Mouse (Mus musculus) limb, embryonic 12.5 days (tissue): ENCODE data around the gene Exo5. TPM values are rescaled to one million over a fixed set of nuclear protein-coding genes. Genes with fewer than 3 reads are reported as not detected.

Experiments used
- ATAC-seq: fragments of 200-750 bp; cut with Nextera tagmentation; 2 replicates; pipeline ENCODE4 v1.8.0; 2017; ENCODE audit warnings: low read depth, moderate TSS enrichment; ENCODE audit not compliant: insufficient number of reproducible peaks, insufficient read depth, low FRiP score, low TSS enrichment
- H3K27ac ChIP-seq: fragments of 300-500 bp; sonication (generic); 2 replicates; pipeline ENCODE4 v1.5.1; 2016; ENCODE audit warnings: mild to moderate bottlenecking, moderate library complexity
- H3K27me3 ChIP-seq: fragments of 300-500 bp; sonication (generic); 2 replicates; pipeline ENCODE4 v1.6.1; 2016; ENCODE audit warnings: mild to moderate bottlenecking, moderate library complexity
- H3K36me3 ChIP-seq: fragments of 300-500 bp; sonication (generic); 2 replicates; pipeline ENCODE4 v1.6.1; 2016; ENCODE audit warnings: mild to moderate bottlenecking, moderate library complexity
- H3K4me1 ChIP-seq: fragments of 300-500 bp; sonication (generic); replicated peaks from 2 replicates; pipeline ENCODE4 v1.6.1; 2016
- H3K4me2 ChIP-seq: fragments of 300-500 bp; sonication (generic); 2 replicates; pipeline ENCODE4 v1.6.1; 2016; ENCODE audit warnings: mild to moderate bottlenecking, moderate library complexity
- H3K4me3 ChIP-seq: fragments of 300-500 bp; sonication (generic); replicated peaks from 2 replicates; pipeline ENCODE4 v1.5.1; 2016; ENCODE audit warnings: mild to moderate bottlenecking
- H3K9ac ChIP-seq: fragments of 300-500 bp; sonication (generic); replicated peaks from 2 replicates; pipeline ENCODE4 v1.6.1; 2016; ENCODE audit warnings: mild to moderate bottlenecking, moderate library complexity
- H3K9me3 ChIP-seq: fragments of 300-500 bp; sonication (generic); 2 replicates; pipeline ENCODE4 v1.6.1; 2016; ENCODE audit warnings: mild to moderate bottlenecking, moderate library complexity
- WGBS: fragments of 180-500 bp; shearing (Covaris S2); methylation state at CpG from one replicate; pipeline ENCODE4 v1.1.7; 2016; 5-methylcytosine and 5-hydroxymethylcytosine counted together
- polyA plus RNA-seq: library from polyadenylated mRNA; unstranded; fragments of >200 nt; fragmentation: Nextera tagmentation; extraction: Ambion mirVana; gene quantifications from 2 replicates; pipeline ENCODE4 v1.2.1, GENCODE M21; 2016

Gene Exo5
- polyA plus RNA-seq, 1 experiment from 2014 or later, result 34.7 TPM

DNA sequence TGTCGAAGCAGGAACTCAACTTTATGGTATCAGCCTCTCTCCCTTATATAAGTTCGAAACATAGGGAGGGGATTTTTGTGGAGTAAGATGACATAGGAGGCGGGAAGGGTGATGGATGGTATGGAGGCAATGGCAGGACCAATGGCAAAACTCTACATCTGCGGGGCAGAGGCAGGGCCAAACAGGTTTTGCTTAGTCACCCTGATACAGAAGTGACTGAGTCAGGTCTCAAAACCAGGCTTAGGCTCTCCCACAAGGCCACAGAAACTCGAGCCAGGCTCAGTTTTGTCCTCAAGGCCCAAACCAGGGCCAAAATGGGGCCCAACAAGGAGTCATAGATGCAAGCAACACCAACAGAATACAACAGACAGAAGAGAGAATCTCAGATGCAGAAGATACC, 19.2 kb downstream of the Exo5 start:
- no peak overlapping the region for H3K4me3 ChIP-seq
- no peaks in the 10 kb centered on the region for H3K4me1 ChIP-seq
- H3K9me3 ChIP-seq, result no peaks in the 10 kb centered on the region
- WGBS, result 77% methylated on average over 5 of the region's 5 CpGs
- H3K9ac ChIP-seq, result no peak overlapping the region
- no peak overlapping the region for H3K27ac ChIP-seq
- H3K4me2 ChIP-seq, result no peak overlapping the region
- H3K36me3 ChIP-seq, result no peaks in the 10 kb centered on the region
- no peaks in the 10 kb centered on the region for H3K27me3 ChIP-seq
- no peak for ATAC-seq

DNA sequence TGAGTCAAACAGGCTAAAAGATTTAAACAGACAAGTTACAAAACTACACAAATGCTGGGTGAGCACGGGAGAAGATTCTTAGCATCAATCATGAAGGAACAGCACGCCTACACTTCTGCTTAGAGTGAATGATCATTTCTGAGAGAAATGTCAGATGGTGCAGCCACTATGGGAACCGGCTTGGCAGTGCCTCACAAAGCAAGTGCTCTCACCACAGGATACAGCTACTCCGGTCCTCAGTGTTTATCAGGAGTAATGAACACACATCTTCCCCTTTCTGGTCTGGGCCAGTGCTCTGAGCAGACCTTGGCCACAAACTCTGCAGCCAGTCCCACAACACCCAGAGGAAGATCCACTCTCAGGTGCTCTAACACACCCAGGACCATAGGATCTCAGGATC, 20.3 kb downstream of the Exo5 start:
- WGBS, result 75% methylated on average over 4 of the region's 4 CpGs
- H3K27me3 ChIP-seq, result no peaks in the 10 kb centered on the region
- no peak for ATAC-seq
- no peaks in the 10 kb centered on the region for H3K36me3 ChIP-seq
- no peak overlapping the region for H3K9ac ChIP-seq
- no peak overlapping the region for H3K4me2 ChIP-seq
- no peak overlapping the region for H3K27ac ChIP-seq
- H3K4me1 ChIP-seq, result no peaks in the 10 kb centered on the region
- H3K9me3 ChIP-seq, result no peaks in the 10 kb centered on the region
- H3K4me3 ChIP-seq, result no peak overlapping the region

DNA sequence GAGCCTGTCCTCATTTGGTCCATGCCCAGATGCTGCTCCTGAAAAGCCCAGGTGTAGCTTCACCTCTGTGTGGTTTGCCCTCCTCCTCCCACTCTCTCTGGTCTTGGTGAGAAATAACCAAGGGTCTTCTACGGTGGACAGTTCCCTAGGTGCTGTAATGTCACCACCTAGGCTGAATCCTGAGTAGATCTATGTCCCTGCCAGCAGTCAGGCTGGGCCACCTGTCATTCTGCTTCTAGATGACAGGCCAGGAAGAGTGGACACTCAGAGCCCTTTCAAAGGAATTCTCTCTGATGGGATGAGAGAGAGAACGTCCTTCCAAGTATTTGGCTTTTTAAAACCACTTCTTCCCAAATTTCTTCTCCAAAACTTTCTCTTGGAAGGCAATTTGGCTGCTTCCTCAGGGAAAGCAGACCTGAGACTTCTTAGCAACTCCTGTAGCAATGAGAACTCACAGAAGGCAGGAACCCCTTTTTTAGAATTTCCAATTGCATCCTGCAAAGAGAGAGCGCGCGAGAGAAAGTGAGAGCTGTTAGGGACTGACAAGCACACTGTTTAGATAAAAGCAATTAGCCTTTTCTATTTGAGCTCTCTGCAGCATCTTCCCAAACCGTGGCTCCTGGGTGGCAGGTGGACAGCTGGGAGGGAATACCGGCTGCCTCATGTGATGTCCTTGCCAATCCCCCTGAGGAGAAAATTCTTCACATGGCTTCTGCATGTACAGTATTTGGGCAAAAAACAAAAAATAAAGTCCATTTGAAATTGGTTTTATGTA, 28.8 kb downstream of the Exo5 start:
- 77% methylated on average over 7 of the region's 7 CpGs for WGBS
- Histone ChIP-seq H3K27me3 (peaks cover 4% of the 10 kb centered on the region; the same call in 1 of the 2 replicates), H3K4me2 (no peak overlapping the region), H3K36me3 (no peaks in the 10 kb centered on the region), H3K4me1 (peaks cover 5% of the 10 kb centered on the region), H3K4me3 (no peak overlapping the region), H3K9ac (no peak overlapping the region), H3K9me3 (no peaks in the 10 kb centered on the region; the same call in 1 of the 2 replicates), H3K27ac (no peak overlapping the region)
- ATAC-seq, result no peak

DNA sequence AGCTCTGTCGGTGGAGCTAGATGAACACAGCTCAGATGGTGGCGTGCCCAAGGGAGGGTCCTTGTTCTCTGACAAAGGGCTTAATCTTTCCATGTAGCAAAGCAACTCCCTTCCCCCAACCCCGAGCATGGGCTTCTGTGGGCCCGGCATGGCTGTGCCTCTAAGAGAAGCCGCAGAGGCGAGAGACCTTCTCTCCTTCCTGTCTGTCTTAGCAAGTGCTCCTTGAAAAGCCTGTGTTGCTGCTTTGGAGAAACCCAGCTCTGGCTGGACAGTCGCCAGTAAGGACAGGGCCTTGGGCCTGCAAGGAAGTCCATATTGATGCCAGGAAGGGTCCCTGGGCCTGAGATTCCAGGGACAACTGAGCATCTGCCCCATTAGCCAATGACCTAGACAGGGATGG, 29.6 kb downstream of the Exo5 start:
- Histone ChIP-seq H3K27me3 (peaks cover 4% of the 10 kb centered on the region; the same call in 1 of the 2 replicates), H3K4me1 (peaks cover 13% of the 10 kb centered on the region), H3K4me3 (no peak overlapping the region), H3K9me3 (no peaks in the 10 kb centered on the region; the same call in 1 of the 2 replicates), H3K9ac (no peak overlapping the region), H3K4me2 (no peak overlapping the region), H3K36me3 (no peaks in the 10 kb centered on the region), H3K27ac (no peak overlapping the region)
- 85% methylated on average over 7 of the region's 7 CpGs for WGBS
- no peak for ATAC-seq

DNA sequence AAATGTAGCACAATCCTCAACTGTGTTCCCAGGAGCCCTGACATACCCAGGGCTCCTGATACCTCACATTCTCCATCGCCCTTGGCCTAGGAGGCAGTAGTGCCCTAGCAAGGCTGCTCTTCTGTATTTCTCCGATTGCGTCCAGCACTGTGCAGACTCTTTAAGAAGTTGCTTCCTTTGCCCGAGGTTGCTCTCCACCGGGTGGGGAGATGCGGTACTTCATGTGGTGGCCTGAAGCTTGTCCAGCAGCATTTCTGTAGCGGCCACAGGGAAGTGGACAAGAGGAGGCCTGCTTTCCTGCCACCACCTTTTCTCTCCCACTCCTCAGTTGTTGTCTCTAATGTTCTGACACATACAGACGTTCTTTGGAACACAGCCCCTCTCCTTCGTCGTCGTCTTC, 30.2 kb downstream of the Exo5 start:
- no peak overlapping the region for H3K9ac ChIP-seq
- no peaks in the 10 kb centered on the region; the same call in 1 of the 2 replicates for H3K9me3 ChIP-seq
- H3K27me3 ChIP-seq, result peaks cover 4% of the 10 kb centered on the region; the same call in 1 of the 2 replicates
- H3K4me1 ChIP-seq, result peaks cover 14% of the 10 kb centered on the region
- no peaks in the 10 kb centered on the region for H3K36me3 ChIP-seq
- ATAC-seq, result no peak
- WGBS, result 70% methylated on average over 11 of the region's 11 CpGs
- no peak overlapping the region for H3K4me3 ChIP-seq
- no peak overlapping the region for H3K27ac ChIP-seq
- H3K4me2 ChIP-seq, result no peak overlapping the region

DNA sequence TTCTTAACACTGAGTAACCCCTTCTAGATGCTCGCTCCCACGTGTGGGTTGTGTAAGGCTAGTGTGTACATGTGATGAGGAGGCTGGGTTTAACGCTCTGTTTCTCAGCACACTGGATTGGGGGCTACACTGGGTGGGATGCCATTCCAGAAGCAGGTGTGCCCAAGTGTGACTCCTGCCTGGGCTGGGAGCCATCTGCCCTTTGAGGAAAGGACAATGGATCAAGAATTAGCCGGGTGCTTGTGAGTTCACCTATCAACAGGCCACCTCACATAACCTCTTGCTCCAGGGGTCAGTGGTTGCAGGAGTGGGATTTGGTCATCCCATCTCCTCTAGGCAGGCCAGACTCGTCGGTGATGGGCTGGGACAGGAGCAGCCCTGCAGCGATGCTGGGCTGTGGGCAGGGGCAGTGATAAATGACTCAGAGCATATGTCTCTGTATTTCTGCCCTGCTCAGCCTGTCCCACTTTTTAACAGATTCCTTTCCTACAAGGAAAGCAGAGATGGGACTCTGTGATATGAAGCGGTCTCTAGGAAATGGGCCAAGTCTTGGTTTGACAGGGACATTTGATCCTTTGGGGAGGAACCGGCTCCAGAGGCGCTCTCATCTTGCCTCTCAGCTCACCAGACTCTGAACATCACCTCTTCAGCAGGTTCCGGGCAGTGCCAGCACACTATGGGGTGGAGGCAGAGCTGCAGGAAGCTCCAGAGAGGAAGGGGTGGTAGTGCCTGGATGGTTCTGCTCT, 31.0 kb downstream of the Exo5 start:
- no peak overlapping the region for H3K4me2 ChIP-seq
- no peaks in the 10 kb centered on the region for H3K36me3 ChIP-seq
- 69% methylated on average over 11 of the region's 11 CpGs for WGBS
- H3K4me3 ChIP-seq, result no peak overlapping the region
- H3K27me3 ChIP-seq, result peaks cover 4% of the 10 kb centered on the region; the same call in 1 of the 2 replicates
- no peak overlapping the region for H3K27ac ChIP-seq
- H3K9me3 ChIP-seq, result no peaks in the 10 kb centered on the region; the same call in 1 of the 2 replicates
- H3K4me1 ChIP-seq, result peaks cover 14% of the 10 kb centered on the region
- no peak for ATAC-seq
- no peak overlapping the region for H3K9ac ChIP-seq

DNA sequence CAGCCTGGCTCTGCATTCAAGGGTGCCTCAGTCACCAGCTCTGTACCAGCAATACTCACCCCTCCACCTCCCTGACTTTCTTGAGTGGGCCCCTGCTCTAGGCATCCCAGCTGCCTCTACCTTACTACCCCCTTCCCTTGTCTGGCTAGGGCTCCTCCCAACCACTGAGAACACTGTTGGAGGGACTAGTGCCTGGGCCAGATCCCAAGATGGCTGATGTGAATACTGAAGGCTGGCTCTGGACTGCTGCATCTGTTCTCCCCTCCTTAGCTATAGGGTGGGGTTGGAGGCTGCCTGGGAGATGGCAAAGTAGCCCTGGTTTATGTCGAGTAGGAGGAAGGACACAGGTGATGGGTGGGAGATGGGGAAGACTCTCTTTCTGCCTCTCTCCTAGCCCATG, 32.3 kb downstream of the Exo5 start:
- no peak for ATAC-seq
- Histone ChIP-seq H3K27me3 (peaks cover 4% of the 10 kb centered on the region; the same call in 1 of the 2 replicates), H3K4me1 (peaks cover 15% of the 10 kb centered on the region), H3K9ac (no peak overlapping the region), H3K36me3 (no peaks in the 10 kb centered on the region), H3K27ac (no peak overlapping the region), H3K4me2 (no peak overlapping the region), H3K4me3 (no peak overlapping the region), H3K9me3 (no peaks in the 10 kb centered on the region; the same call in 1 of the 2 replicates)
- WGBS, result 67% methylated on average over 1 of the region's 1 CpGs

DNA sequence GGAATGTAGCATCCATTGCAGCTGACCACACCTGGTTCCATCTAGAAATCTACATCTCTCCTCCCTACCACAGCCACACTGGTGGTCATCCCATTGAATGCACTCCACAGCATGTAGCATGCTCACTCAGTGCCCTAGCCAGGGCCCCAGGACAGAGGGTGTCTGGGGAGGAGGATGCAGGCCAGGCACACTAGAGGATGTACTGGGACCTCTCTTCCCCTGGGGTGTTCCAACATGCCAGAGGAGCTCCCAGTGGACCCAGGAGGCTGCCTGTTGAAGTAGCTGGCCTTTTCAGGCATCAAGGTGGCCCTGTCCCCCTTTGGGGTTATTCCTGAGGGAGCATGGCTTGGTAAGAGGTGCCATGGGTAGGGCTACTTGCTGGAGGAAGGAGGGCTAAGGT, 32.9 kb downstream of the Exo5 start:
- no peaks in the 10 kb centered on the region for H3K36me3 ChIP-seq
- no peak overlapping the region for H3K4me2 ChIP-seq
- H3K27ac ChIP-seq, result no peak overlapping the region
- peaks cover 4% of the 10 kb centered on the region; the same call in 1 of the 2 replicates for H3K27me3 ChIP-seq
- ATAC-seq, result no peak
- H3K9me3 ChIP-seq, result no peaks in the 10 kb centered on the region
- no peak overlapping the region for H3K4me3 ChIP-seq
- H3K4me1 ChIP-seq, result peaks cover 19% of the 10 kb centered on the region
- no peak overlapping the region for H3K9ac ChIP-seq

DNA sequence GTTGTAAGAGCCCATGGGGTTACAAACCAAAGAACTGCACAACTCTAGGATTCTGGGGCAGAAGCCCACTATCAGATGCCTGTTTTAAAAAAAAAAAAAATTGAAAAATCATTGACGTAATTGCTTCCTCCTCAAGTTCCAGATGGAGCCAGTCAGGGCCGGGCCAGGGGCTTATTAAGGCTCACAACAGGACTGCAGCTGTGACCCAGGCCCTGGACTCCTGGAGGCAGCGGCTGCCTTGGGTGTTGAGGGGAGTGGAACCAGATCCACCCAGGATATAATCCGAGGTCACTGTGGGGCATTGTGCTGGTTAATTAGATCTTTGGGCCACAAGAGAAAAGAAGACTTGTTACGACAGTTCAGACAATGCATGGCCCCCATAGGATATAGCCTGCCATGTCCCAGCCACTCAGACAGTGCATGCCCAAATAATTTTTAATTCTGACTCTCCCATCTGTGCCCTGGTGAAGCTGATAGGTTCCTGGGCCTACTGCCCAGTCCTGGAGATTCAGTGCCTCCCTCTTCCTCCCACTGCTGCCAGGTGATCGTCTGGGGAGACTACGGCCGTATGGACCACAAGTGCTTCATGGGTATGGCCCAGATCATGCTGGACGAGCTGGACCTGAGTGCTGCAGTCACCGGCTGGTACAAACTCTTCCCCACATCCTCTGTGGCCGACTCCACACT, 33.9 kb downstream of the Exo5 start:
- WGBS, result 47% methylated on average over 11 of the region's 11 CpGs
- Histone ChIP-seq H3K4me3 (no peak overlapping the region), H3K4me1 (peaks cover 22% of the 10 kb centered on the region), H3K9ac (no peak overlapping the region), H3K27me3 (peaks cover 4% of the 10 kb centered on the region; the same call in 1 of the 2 replicates), H3K4me2 (no peak overlapping the region), H3K9me3 (no peaks in the 10 kb centered on the region), H3K36me3 (no peaks in the 10 kb centered on the region), H3K27ac (no peak overlapping the region)
- 0 out of 2 replicates have a peak, but pooled peaks have one; percentile 28 for ATAC-seq

DNA sequence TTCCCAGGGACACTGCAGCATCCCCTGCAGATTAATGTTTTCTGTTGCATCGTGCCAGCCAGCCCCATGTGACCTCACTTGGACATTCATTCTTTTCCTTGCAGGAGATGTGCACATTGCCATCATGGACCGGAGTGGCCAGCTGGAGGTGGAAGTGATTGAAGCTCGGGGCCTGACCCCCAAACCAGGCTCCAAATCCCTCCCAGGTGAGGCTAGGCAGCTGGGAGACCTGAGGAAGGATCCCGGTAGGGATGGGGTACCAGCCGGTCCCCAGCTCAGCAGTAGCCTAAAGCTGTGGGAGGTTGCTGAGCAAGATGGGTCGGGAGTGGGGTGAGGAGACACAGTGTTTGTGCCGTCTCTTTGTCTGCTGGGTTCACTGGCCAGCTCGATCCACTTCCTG, 35.9 kb downstream of the Exo5 start:
- no peak for ATAC-seq
- WGBS, result 70% methylated on average over 8 of the region's 8 CpGs
- H3K9me3 ChIP-seq, result no peaks in the 10 kb centered on the region
- H3K4me2 ChIP-seq, result no peak overlapping the region
- H3K36me3 ChIP-seq, result no peaks in the 10 kb centered on the region
- H3K27ac ChIP-seq, result no peak overlapping the region
- peaks cover 4% of the 10 kb centered on the region; the same call in 1 of the 2 replicates for H3K27me3 ChIP-seq
- peaks cover 29% of the 10 kb centered on the region for H3K4me1 ChIP-seq
- H3K9ac ChIP-seq, result no peak overlapping the region
- H3K4me3 ChIP-seq, result no peak overlapping the region
